Mouse (Mus musculus) stomach, postnatal 0 days (tissue): ENCODE measurements around the gene Atg2b.

Experiments used
- CTCF ChIP-seq: IDR thresholded peaks from 2 replicates; pipeline ENCODE4 v1.5.1; 2016; ENCODE audit warnings: antibody characterized with exemption, low read depth, mild to moderate bottlenecking, moderate library complexity
- EP300 ChIP-seq: optimal IDR thresholded peaks from 2 replicates; pipeline ENCODE3; 2016; ENCODE audit warnings: antibody characterized with exemption

DNA sequence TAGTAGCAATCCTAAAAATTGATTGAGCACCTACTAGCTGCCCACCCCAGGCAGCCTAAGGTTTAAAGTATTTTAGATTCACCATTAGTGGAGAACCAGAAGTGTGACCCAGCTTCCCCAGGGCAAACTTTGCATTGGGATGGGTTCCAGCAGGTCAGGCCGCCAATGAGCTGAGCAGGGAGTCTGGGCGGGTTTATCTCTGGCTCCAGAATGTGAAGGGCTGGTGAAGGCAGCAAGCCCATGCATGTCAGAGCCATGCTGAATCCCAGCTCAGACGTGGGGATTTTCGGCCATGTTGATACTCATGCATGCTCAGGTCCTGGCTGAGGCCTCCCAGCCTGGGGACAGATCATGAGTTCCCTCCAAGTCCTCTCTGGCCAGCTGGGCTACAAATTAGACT is 110.7 kb downstream of the Atg2b start:
- TF ChIP-seq CTCF = no peak
- no peak for TF ChIP-seq EP300
